Mouse (Mus musculus): ENCODE data around the gene Snrpd3.

- TF ChIP-seq CTCF (conservative IDR thresholded peaks at IDR 0.05; ENCODE audit: insufficient read depth, insufficient read length, low read depth, low read length), result no peak
- no peak for TF ChIP-seq POLR2A (IDR thresholded peaks at IDR 0.05; ENCODE audit: low read depth, low read length)
These were observed 42.8 kb upstream of the Snrpd3 start for GRCm38 (mm10) chr10:75474571-75474970.

Data from kidney, adult 2 months (tissue).